Mouse (Mus musculus) urinary bladder, adult 2 months (tissue): ENCODE results near the gene Rap1gds1. TPM values are rescaled to one million over a fixed set of nuclear protein-coding genes. Genes with fewer than 3 reads are reported as not detected.

Source experiments
- DNase-seq: peaks from one replicate; pipeline ENCODE4 v3.0.0; 2022; ENCODE audit warnings: low spot score
- polyA plus RNA-seq: library from polyadenylated mRNA; depleted of rRNA; stranded (reverse); fragments of >200 nt; gene quantifications from 2 replicates; pipeline ENCODE4 v1.2.3, GENCODE M21; 2012; rRNA removed

Rap1gds1 gene
- polyA plus RNA-seq, 1 experiment = 33.5 TPM

GRCm38 (mm10) chr3:138880999-138881724 lies 193.8 kb downstream of the Rap1gds1 start:
- DNase-seq = no peak

DNA sequence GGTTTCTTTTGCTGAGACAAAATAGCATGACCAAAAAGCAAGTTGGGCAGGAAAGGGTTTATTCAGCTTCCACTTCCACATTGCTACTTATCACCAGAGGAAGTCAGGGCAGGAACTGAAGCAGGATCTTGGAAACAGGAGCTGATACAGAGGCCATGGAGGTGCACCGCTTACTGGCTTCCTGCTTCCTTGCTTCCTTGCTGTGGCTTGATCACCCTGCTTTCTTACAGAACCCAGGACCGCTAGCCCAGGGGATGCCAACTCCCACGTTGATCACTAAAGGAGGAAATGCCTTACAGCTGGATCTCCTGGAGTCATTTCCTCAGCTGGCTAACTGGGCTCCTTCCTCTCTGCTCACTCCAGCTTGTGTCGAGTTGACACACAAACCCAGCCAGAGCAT lies 197.3 kb downstream of the Rap1gds1 start:
- DNase-seq = no peak

DNA sequence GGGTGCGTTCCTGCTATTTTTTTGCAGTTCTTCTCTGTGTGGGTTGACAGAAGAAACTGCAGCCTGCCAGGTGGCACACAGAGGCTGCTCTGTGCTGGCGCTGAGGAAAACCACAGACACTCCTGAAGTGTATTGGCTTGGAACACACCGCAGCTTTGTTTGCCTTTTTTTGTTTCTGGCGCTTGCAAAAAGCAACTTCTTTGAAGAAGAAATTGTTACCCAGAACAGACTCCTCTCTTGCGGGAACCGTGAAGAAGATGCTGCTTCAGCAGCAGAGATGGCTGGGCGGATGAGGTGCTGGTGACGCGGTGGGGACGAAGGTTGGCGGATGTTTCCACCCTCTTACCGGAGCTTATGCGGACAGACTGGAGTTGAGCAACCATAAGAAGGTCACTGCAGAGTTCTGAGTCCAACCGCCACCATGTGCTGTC lies 198.1 kb downstream of the Rap1gds1 start:
- DNase-seq = no peak

DNA sequence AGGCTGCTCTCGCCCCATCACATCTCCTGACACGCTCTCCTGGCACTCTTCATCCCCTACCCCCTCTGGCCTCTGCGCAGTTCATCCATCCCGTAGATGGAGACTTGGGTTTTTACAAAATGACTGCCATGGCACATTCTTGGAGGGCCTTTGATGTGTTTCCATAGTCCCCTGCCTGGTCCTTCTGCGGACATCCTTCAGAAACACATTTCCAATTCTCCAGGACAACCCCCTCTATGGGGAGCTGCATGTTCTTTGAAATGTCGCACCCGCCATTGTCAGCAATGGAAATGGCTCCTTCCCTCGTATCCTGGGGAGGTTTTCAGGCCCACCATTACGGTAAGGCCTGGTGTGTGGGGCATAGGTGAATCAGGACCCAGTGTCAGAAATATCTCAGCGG lies 198.6 kb downstream of the Rap1gds1 start:
- no peak for DNase-seq

GRCm38 (mm10) chr3:138875936-138876335 lies 199.1 kb downstream of the Rap1gds1 start:
- DNase-seq = no peak

Other genes starting within 250 kb of the Rap1gds1 start
- 0.10 and 0.18 TPM in 2 replicates for gene Stpg2, start 130.5 kb upstream of the Rap1gds1 start, polyA plus RNA-seq